8 mouse cellular contexts compared by ENCODE assay signal in the genomic region with DNA sequence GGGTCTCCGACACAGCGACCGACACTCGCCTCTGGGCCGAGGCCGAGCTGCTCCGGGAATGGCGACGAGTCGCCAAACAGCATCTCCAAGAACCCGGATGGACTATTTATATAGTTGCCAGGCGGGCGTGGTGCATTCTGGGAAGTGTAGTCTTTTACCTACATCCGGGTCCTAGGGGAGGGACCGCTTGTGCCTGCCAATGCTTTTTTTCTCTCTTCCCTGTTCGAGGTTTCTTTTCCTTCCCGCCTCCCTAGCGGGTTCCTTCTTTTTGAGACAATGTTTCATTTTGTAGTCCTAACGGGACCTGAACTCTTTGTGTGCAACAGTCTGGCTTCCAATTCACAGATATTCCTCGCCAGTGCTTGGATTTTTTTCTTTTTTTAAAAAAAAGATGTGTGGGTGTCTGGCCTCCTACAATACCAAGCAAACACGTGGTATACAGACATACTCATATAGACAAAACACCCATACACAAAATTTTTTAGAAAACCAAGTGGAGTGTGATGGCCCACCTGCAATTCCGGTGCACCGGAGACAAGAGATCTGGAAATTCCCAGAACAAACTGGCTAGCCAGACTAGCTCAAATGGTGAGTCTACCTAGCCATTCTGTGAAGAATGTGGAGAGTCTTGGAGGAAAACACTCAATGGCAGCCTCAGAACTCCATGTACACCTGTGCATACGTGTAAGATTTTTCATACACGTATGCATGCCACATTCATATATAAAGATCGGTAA. TPM values are rescaled to one million over a fixed set of nuclear protein-coding genes. Genes with fewer than 3 reads are reported as not detected.
DNase-seq lines count a peak whose midpoint lies in the region; ATAC-seq lines count a peak whose summit lies in the region.

A gene (minus strand): TSS at position 87 of the 737 bp plus-strand sequence.

- ATAC-seq in hindbrain, embryonic 11.5 days (ENCODE audit: low FRiP score) = peak; percentile 91

- WGBS in hindbrain, embryonic 11.5 days = 14% methylated on average over 26 of the region's 26 CpGs

- H3K27me3 ChIP-seq in hindbrain, embryonic 11.5 days (ENCODE audit: control insufficient read depth, insufficient read depth, low read length) = no peaks in the 10 kb centered on the region

- no peaks in the 10 kb centered on the region for H3K9me3 ChIP-seq in hindbrain, embryonic 11.5 days (ENCODE audit: control insufficient read depth, low read length)

- peak within 1 kb of the TSS; percentile 81 for H3K9ac ChIP-seq in hindbrain, embryonic 11.5 days (ENCODE audit: low read depth, low read length)

- H3K27ac ChIP-seq in hindbrain, embryonic 11.5 days (ENCODE audit: low read depth, low read length) = peak within 1 kb of the TSS; percentile 79

- peak; percentile 98 for DNase-seq in MN1 (ENCODE audit: low spot score)
- DNase-seq in cerebellum, adult 9-10 months = peak; percentile 99
- peak; percentile 97 to 100 for DNase-seq in frontal cortex, adult 2 months (ENCODE audit: extremely low spot score in 1 of 2, low spot score in 1 of 2)
- DNase-seq in hindbrain, embryonic 11.5 days (ENCODE audit: low spot score) = peak; percentile 99
- peak; percentile 99 for DNase-seq in layer of hippocampus, postnatal 10 days (ENCODE audit: low spot score in 2 of 2)
- peak; percentile 98 for DNase-seq in lung, postnatal 10 days
- peak; percentile 95 for DNase-seq in ovary, postnatal 36 days (ENCODE audit: low spot score)
- peak; percentile 99 for DNase-seq in thymus, postnatal 25 days

- H3K4me2 ChIP-seq in hindbrain, embryonic 11.5 days (replicated peaks; ENCODE audit: low read depth, low read length) = peak within 1 kb of the TSS; percentile 79

- no peaks in the 10 kb centered on the region for H3K36me3 ChIP-seq in hindbrain, embryonic 11.5 days (ENCODE audit: control insufficient read depth, insufficient read depth, low read length)

- H3K4me3 ChIP-seq in hindbrain, embryonic 11.5 days (ENCODE audit: low read depth, low read length) = peak within 1 kb of the TSS; percentile 97

- 0 out of 2 replicates have a peak, but pooled peaks cover 3% of the 10 kb centered on the region for H3K4me1 ChIP-seq in hindbrain, embryonic 11.5 days (replicated peaks; ENCODE audit: control insufficient read depth, insufficient read depth, low read length)

RNA-seq across cellular contexts. Expression of the gene that starts here (rescaled TPM):
- 177 and 178 TPM in 2 replicates for polyA plus RNA-seq in frontal cortex, adult 2 months (2012; rRNA removed)
- 65.9 and 87.5 TPM in 2 replicates for polyA plus RNA-seq in hindbrain, embryonic 11.5 days (2014; fragmentation: Nextera tagmentation; extraction: Ambion mirVana)
- 100 to 1,000 TPM; 259 to 316 TPM for total RNA-seq in layer of hippocampus, postnatal 10 days (2021)

Comparison
In these comparisons a context has a peak if more than half of its experiments do, and no peak if none do; other contexts are left out.
1. Peak in every context shown above with its lines: DNase-seq, ATAC-seq, H3K4me3 ChIP-seq and H3K27ac ChIP-seq.